ENCODE assay signal across 11 mouse cellular contexts in genomic region chr4:135870227-135871023, GRCm38 (mm10). TPM values are rescaled to one million over a fixed set of nuclear protein-coding genes. Genes with fewer than 3 reads are reported as not detected.
DNase-seq lines count a peak whose midpoint lies in the region; ATAC-seq lines count a peak whose summit lies in the region.
"Had no signal": no experiment of that assay in that cellular context is flagged by ENCODE, and none has a peak within 500 bp of the region (broad histone marks: within the 10 kb centered on the region; RNA-seq: fewer than 3 reads in every experiment).

No protein-coding gene starts in this region.

- no peak for DNase-seq in forebrain, embryonic 10.5 days (ENCODE audit: extremely low spot score, low spot score)
- no peak for DNase-seq in forebrain, embryonic 11.5 days (ENCODE audit: low spot score)
- DNase-seq in lung, postnatal 10 days = no peak
- DNase-seq in gastrocnemius, postnatal 4 days (ENCODE audit: low spot score in 2 of 2) = no peak
- no peak for DNase-seq in layer of hippocampus, postnatal 36 days
- DNase-seq: cerebellum, postnatal 25 days; kidney, adult 9 months had no signal

- no peak overlapping the region; the same call in 1 of the 2 replicates for H3K4me2 ChIP-seq in forebrain, embryonic 11.5 days (ENCODE audit: low read depth, low read length, severe bottlenecking)
- peak overlapping the region; percentile 44 for H3K4me2 ChIP-seq in lung, embryonic 16.5 days (ENCODE audit: low read depth, low read length)
- H3K4me2 ChIP-seq in limb, embryonic 13.5 days (replicated peaks) = peak overlapping the region; percentile 48
- peak overlapping the region; percentile 36 for H3K4me2 ChIP-seq in stomach, embryonic 15.5 days

- H3K4me3 ChIP-seq in forebrain, embryonic 10.5 days = peak overlapping the region; percentile 85
- H3K4me3 ChIP-seq in forebrain, embryonic 11.5 days (ENCODE audit: low read depth, low read length) = no peak overlapping the region
- H3K4me3 ChIP-seq in lung, embryonic 16.5 days (ENCODE audit: low read length) = peak overlapping the region; percentile 23
- peak overlapping the region; percentile 15 for H3K4me3 ChIP-seq in limb, embryonic 13.5 days
- H3K4me3 ChIP-seq in stomach, embryonic 15.5 days (replicated peaks) = no peak overlapping the region

- peaks cover 63% of the 10 kb centered on the region for H3K36me3 ChIP-seq in forebrain, embryonic 10.5 days (replicated peaks)
- no peaks in the 10 kb centered on the region; the same call in 1 of the 2 replicates for H3K36me3 ChIP-seq in forebrain, embryonic 11.5 days (ENCODE audit: control insufficient read depth, insufficient read depth, low read length)
- peaks cover 18% of the 10 kb centered on the region for H3K36me3 ChIP-seq in lung, embryonic 16.5 days (ENCODE audit: control insufficient read depth, insufficient read depth, low read length)
- peaks cover 28% of the 10 kb centered on the region for H3K36me3 ChIP-seq in limb, embryonic 13.5 days
- H3K36me3 ChIP-seq in stomach, embryonic 15.5 days = 0 out of 2 replicates have a peak, but pooled peaks cover 12% of the 10 kb centered on the region

- WGBS in forebrain, embryonic 10.5 days = 58% methylated on average over 2 of the region's 2 CpGs
- WGBS in forebrain, embryonic 11.5 days = 52% methylated on average over 2 of the region's 2 CpGs
- 18% methylated on average over 2 of the region's 2 CpGs for WGBS in lung, embryonic 16.5 days
- 32% methylated on average over 2 of the region's 2 CpGs for WGBS in limb, embryonic 13.5 days
- WGBS in stomach, embryonic 15.5 days = 22% methylated on average over 2 of the region's 2 CpGs

- no peaks in the 10 kb centered on the region for H3K9me3 ChIP-seq in forebrain, embryonic 10.5 days
- no peaks in the 10 kb centered on the region for H3K9me3 ChIP-seq in forebrain, embryonic 11.5 days (ENCODE audit: control insufficient read depth, low read length)
- H3K9me3 ChIP-seq in lung, embryonic 16.5 days (ENCODE audit: control insufficient read depth, low read length) = no peaks in the 10 kb centered on the region
- H3K9me3 ChIP-seq in limb, embryonic 13.5 days = no peaks in the 10 kb centered on the region
- no peaks in the 10 kb centered on the region for H3K9me3 ChIP-seq in stomach, embryonic 15.5 days

- ATAC-seq in forebrain, embryonic 11.5 days (replicated peaks; ENCODE audit: low FRiP score) = no peak
- ATAC-seq in lung, embryonic 16.5 days (ENCODE audit: low read depth) = no peak
- no peak for ATAC-seq in limb, embryonic 13.5 days (ENCODE audit: low FRiP score, low read depth)
- ATAC-seq in stomach, embryonic 15.5 days (ENCODE audit: insufficient read depth, low FRiP score, low read depth) = no peak

- no peak overlapping the region for H3K9ac ChIP-seq in forebrain, embryonic 11.5 days (ENCODE audit: low read length)
- H3K9ac ChIP-seq in lung, embryonic 16.5 days (ENCODE audit: low read length) = peak overlapping the region; percentile 43
- H3K9ac ChIP-seq in limb, embryonic 13.5 days = no peak overlapping the region
- no peak overlapping the region for H3K9ac ChIP-seq in stomach, embryonic 15.5 days

- H3K27ac ChIP-seq in forebrain, embryonic 10.5 days = no peak overlapping the region
- no peak overlapping the region for H3K27ac ChIP-seq in forebrain, embryonic 11.5 days (ENCODE audit: low read depth, low read length)
- H3K27ac ChIP-seq in lung, embryonic 16.5 days (ENCODE audit: low read length) = no peak overlapping the region
- 0 out of 2 replicates have a peak overlapping the region, but pooled peaks have one; percentile 33 for H3K27ac ChIP-seq in limb, embryonic 13.5 days
- H3K27ac ChIP-seq in stomach, embryonic 15.5 days = no peak overlapping the region

- H3K4me1 ChIP-seq in forebrain, embryonic 10.5 days = peaks cover 47% of the 10 kb centered on the region
- H3K4me1 ChIP-seq in forebrain, embryonic 11.5 days (replicated peaks; ENCODE audit: control insufficient read depth, insufficient read depth, low read length) = peaks cover 18% of the 10 kb centered on the region
- H3K4me1 ChIP-seq in lung, embryonic 16.5 days (replicated peaks; ENCODE audit: control insufficient read depth, insufficient read depth, low read length) = peaks cover 30% of the 10 kb centered on the region
- H3K4me1 ChIP-seq in limb, embryonic 13.5 days = peaks cover 46% of the 10 kb centered on the region
- peaks cover 21% of the 10 kb centered on the region for H3K4me1 ChIP-seq in stomach, embryonic 15.5 days

- H3K27me3 ChIP-seq in forebrain, embryonic 10.5 days (ENCODE audit: poor library complexity, severe bottlenecking) = no peaks in the 10 kb centered on the region
- no peaks in the 10 kb centered on the region for H3K27me3 ChIP-seq in forebrain, embryonic 11.5 days (ENCODE audit: control insufficient read depth, insufficient read depth, low read length)
- no peaks in the 10 kb centered on the region for H3K27me3 ChIP-seq in lung, embryonic 16.5 days (ENCODE audit: control insufficient read depth, insufficient read depth, low read depth, low read length)
- H3K27me3 ChIP-seq in limb, embryonic 13.5 days = no peaks in the 10 kb centered on the region
- no peaks in the 10 kb centered on the region for H3K27me3 ChIP-seq in stomach, embryonic 15.5 days (replicated peaks)

RNA-seq across cellular contexts. Expression of gene Pnrc2, which starts 3.2 kb away (rescaled TPM):
- 205 and 219 TPM in 2 replicates for polyA plus RNA-seq in forebrain, embryonic 10.5 days (2016; fragmentation: Nextera tagmentation; extraction: Ambion mirVana)
- polyA plus RNA-seq in forebrain, embryonic 11.5 days (2014; fragmentation: Nextera tagmentation; extraction: Ambion mirVana) = 220 and 234 TPM in 2 replicates
- polyA plus RNA-seq in lung, embryonic 16.5 days (2015; fragmentation: Nextera tagmentation; extraction: Ambion mirVana) = 217 and 224 TPM in 2 replicates
- 192 and 195 TPM in 2 replicates for polyA plus RNA-seq in limb, embryonic 13.5 days (2015; fragmentation: Nextera tagmentation; extraction: Ambion mirVana)
- polyA plus RNA-seq in stomach, embryonic 15.5 days (2015; fragmentation: Nextera tagmentation; extraction: Ambion mirVana) = 172 and 178 TPM in 2 replicates
- 10 to 100 TPM; 76.6 to 91.3 TPM for total RNA-seq in gastrocnemius, postnatal 4 days (2021)
- 10 to 100 TPM; 54.5 to 56.3 TPM for total RNA-seq in layer of hippocampus, postnatal 36 days (2021)

RNA-seq across cellular contexts. Expression of gene Srsf10, which starts 14.9 kb away (rescaled TPM):
- polyA plus RNA-seq in forebrain, embryonic 10.5 days (2016; fragmentation: Nextera tagmentation; extraction: Ambion mirVana) = 383 and 421 TPM in 2 replicates
- 392 and 452 TPM in 2 replicates for polyA plus RNA-seq in forebrain, embryonic 11.5 days (2014; fragmentation: Nextera tagmentation; extraction: Ambion mirVana)
- polyA plus RNA-seq in lung, embryonic 16.5 days (2015; fragmentation: Nextera tagmentation; extraction: Ambion mirVana) = 245 and 264 TPM in 2 replicates
- 323 and 330 TPM in 2 replicates for polyA plus RNA-seq in limb, embryonic 13.5 days (2015; fragmentation: Nextera tagmentation; extraction: Ambion mirVana)
- polyA plus RNA-seq in stomach, embryonic 15.5 days (2015; fragmentation: Nextera tagmentation; extraction: Ambion mirVana) = 204 and 211 TPM in 2 replicates
- total RNA-seq in gastrocnemius, postnatal 4 days (2021) = 10 to 100 TPM; 61.0 to 86.0 TPM
- 100 to 1,000 TPM in 1 of 2 experiments, 10 to 100 TPM in 1; 93.9 to 103 TPM for total RNA-seq in layer of hippocampus, postnatal 36 days (2021)

RNA-seq across cellular contexts. Expression of gene Cnr2, which starts 24.8 kb away (rescaled TPM):
- 0.30 and 0.48 TPM in 2 replicates for polyA plus RNA-seq in forebrain, embryonic 10.5 days (2016; fragmentation: Nextera tagmentation; extraction: Ambion mirVana)
- polyA plus RNA-seq in forebrain, embryonic 11.5 days (2014; fragmentation: Nextera tagmentation; extraction: Ambion mirVana) = 0.13 and 0.17 TPM in 2 replicates
- 1.3 TPM in 2 replicates for polyA plus RNA-seq in lung, embryonic 16.5 days (2015; fragmentation: Nextera tagmentation; extraction: Ambion mirVana)
- 0.32 and 0.51 TPM in 2 replicates for polyA plus RNA-seq in limb, embryonic 13.5 days (2015; fragmentation: Nextera tagmentation; extraction: Ambion mirVana)
- polyA plus RNA-seq in stomach, embryonic 15.5 days (2015; fragmentation: Nextera tagmentation; extraction: Ambion mirVana) = 0.71 and 0.90 TPM in 2 replicates
- under 1 TPM; 0.65 to 0.78 TPM for total RNA-seq in gastrocnemius, postnatal 4 days (2021)
- under 1 TPM in 1 of 2 experiments, not detected in 1; 0.15 TPM for total RNA-seq in layer of hippocampus, postnatal 36 days (2021)
- polyA plus RNA-seq: C2C12 had no signal

RNA-seq across cellular contexts. Expression of gene Fuca1, which starts 50.1 kb away (rescaled TPM):
- polyA plus RNA-seq in forebrain, embryonic 10.5 days (2016; fragmentation: Nextera tagmentation; extraction: Ambion mirVana) = 46.4 and 52.4 TPM in 2 replicates
- 42.3 and 49.2 TPM in 2 replicates for polyA plus RNA-seq in forebrain, embryonic 11.5 days (2014; fragmentation: Nextera tagmentation; extraction: Ambion mirVana)
- polyA plus RNA-seq in lung, embryonic 16.5 days (2015; fragmentation: Nextera tagmentation; extraction: Ambion mirVana) = 76.4 and 94.8 TPM in 2 replicates
- polyA plus RNA-seq in limb, embryonic 13.5 days (2015; fragmentation: Nextera tagmentation; extraction: Ambion mirVana) = 69.0 and 73.8 TPM in 2 replicates
- polyA plus RNA-seq in stomach, embryonic 15.5 days (2015; fragmentation: Nextera tagmentation; extraction: Ambion mirVana) = 93.2 and 96.3 TPM in 2 replicates
- 10 to 100 TPM; 46.6 to 46.7 TPM for total RNA-seq in gastrocnemius, postnatal 4 days (2021)
- 10 to 100 TPM; 33.4 to 43.1 TPM for total RNA-seq in layer of hippocampus, postnatal 36 days (2021)

Comparison
In these comparisons a context has a peak if more than half of its experiments do, and no peak if none do; other contexts are left out.
1. H3K4me3 ChIP-seq: peak in forebrain, embryonic 10.5 days (single experiment), lung, embryonic 16.5 days (single experiment) and limb, embryonic 13.5 days (single experiment); none in forebrain, embryonic 11.5 days (single experiment) and stomach, embryonic 15.5 days (single experiment).